Mouse (Mus musculus) forebrain, embryonic 10.5 days (tissue): ENCODE results near the gene Ppfibp1. TPM values are rescaled to one million over a fixed set of nuclear protein-coding genes. Genes with fewer than 3 reads are reported as not detected.

ENCODE experiments used
- DNase-seq: peaks from one replicate; pipeline ENCODE4 v3.0.0-alpha.2; 2017; ENCODE audit warnings: low spot score; ENCODE audit errors: extremely low spot score
- H3K27ac ChIP-seq: fragments of 300-500 bp; sonication (generic); 2 replicates; pipeline ENCODE4 v1.5.1; 2016; ENCODE audit warnings: mild to moderate bottlenecking
- H3K27me3 ChIP-seq: fragments of 300-500 bp; sonication (generic); 2 replicates; pipeline ENCODE4 v1.6.1; 2016; ENCODE audit warnings: mild to moderate bottlenecking; ENCODE audit not compliant: poor library complexity, severe bottlenecking
- H3K36me3 ChIP-seq: fragments of 300-500 bp; sonication (generic); replicated peaks from 2 replicates; pipeline ENCODE4 v1.6.1; 2016; ENCODE audit warnings: mild to moderate bottlenecking, moderate library complexity
- H3K4me1 ChIP-seq: fragments of 300-500 bp; sonication (generic); 2 replicates; pipeline ENCODE4 v1.6.1; 2016
- H3K4me3 ChIP-seq: fragments of 300-500 bp; sonication (generic); 2 replicates; pipeline ENCODE4 v1.5.1; 2016; ENCODE audit warnings: mild to moderate bottlenecking, moderate library complexity
- H3K9me3 ChIP-seq: fragments of 300-500 bp; sonication (generic); 2 replicates; pipeline ENCODE4 v1.6.1; 2016; ENCODE audit warnings: mild to moderate bottlenecking, moderate library complexity
- WGBS: fragments of 180-500 bp; shearing (Covaris S2); methylation state at CpG from one replicate; pipeline ENCODE4 v1.1.7; 2016; 5-methylcytosine and 5-hydroxymethylcytosine counted together
- polyA plus RNA-seq: library from polyadenylated mRNA; unstranded; fragments of >200 nt; fragmentation: Nextera tagmentation; extraction: Ambion mirVana; gene quantifications from 2 replicates; pipeline ENCODE4 v1.2.1, GENCODE M21; 2016

Gene Ppfibp1
- polyA plus RNA-seq, 1 experiment from 2014 or later: 30.0 TPM

DNA sequence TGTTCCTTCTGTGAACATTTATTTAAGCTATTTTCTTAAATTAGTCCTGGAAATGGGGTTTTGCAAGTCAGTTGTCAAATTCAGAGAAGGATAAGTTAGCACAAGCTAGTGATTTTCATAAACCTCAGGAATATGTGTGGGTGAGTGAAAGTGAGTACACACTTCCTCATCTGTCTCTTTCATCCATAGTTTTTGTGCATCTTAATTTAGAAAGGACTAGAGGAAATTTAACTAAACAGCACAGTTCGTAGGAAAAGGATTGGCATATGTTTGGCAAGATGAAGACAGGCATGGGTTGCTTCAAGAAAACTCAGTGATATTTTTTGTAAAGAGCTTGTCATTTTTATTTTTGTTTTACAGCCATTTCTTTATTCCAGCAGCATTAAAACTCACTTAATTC, 68.7 kb downstream of the Ppfibp1 start:
- DNase-seq: no peak
- Histone ChIP-seq H3K9me3 (no peaks in the 10 kb centered on the region), H3K36me3 (no peaks in the 10 kb centered on the region), H3K4me1 (peaks cover 20% of the 10 kb centered on the region), H3K27ac (no peak overlapping the region), H3K4me3 (no peak overlapping the region), H3K27me3 (no peaks in the 10 kb centered on the region)
- WGBS: 76% methylated on average over 1 of the region's 1 CpGs

DNA sequence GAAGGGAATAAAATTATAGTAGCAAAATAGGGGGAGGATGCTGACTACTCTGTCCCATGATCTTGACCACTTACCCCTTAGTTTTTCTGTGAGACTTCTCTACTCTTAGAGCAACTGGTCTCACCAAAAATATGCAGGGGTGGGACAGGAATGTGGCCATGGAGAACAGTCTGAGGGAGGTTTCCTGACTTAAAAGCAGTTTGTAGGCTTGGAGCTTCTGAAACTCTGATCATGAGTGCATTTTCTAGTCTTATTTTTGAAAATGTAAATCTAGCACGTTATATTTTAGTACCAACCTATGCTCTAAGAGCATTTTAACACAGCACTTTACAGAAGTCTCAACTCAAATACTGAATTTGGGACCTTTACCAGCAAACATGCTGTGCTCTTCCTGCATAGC, 70.4 kb downstream of the Ppfibp1 start:
- 70% methylated on average over 1 of the region's 1 CpGs for WGBS
- no peak for DNase-seq
- Histone ChIP-seq H3K27me3 (no peaks in the 10 kb centered on the region), H3K4me3 (no peak overlapping the region), H3K36me3 (no peaks in the 10 kb centered on the region), H3K4me1 (peaks cover 20% of the 10 kb centered on the region), H3K9me3 (no peaks in the 10 kb centered on the region), H3K27ac (no peak overlapping the region)

DNA sequence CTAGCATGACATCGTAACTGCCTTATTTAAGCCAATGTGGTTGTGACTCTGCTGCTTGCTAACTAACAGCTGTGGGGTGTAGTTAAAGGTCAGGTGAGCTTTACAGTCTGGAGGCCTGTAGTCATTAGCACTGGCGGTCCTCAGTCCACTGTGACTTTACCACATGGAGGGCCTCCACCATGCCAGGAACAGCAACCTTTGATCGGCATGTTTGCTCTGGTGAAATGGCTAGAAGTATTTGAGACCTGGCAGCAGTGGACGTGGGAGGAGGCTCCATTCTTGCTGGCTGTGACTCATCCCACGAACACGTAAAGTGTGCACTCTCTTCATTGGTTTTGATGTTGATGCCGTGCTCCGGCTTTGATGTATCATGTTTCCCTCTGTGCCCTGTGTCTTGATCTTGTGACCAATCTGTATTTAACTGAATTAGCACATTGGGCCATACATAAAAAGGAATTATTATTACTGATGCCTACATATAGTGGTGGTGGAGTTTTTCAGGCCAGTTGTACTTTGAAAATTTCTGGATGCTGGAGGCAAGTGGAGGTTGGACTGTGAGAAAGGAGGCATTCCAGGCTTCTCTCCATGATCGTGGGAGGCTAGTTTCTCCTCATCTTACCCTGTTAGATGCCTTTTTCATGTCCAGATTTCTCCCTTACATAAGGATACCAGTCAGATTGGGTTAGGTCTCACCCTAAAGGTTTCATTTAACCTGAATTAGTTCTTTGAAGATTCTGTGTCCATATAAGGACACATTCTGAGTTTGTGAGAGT, 71.8 kb downstream of the Ppfibp1 start:
- H3K4me1 ChIP-seq: peaks cover 17% of the 10 kb centered on the region
- no peaks in the 10 kb centered on the region for H3K9me3 ChIP-seq
- H3K27me3 ChIP-seq: no peaks in the 10 kb centered on the region
- H3K4me3 ChIP-seq: no peak overlapping the region
- no peaks in the 10 kb centered on the region for H3K36me3 ChIP-seq
- WGBS: 91% methylated on average over 9 of the region's 9 CpGs
- DNase-seq: no peak
- H3K27ac ChIP-seq: no peak overlapping the region

DNA sequence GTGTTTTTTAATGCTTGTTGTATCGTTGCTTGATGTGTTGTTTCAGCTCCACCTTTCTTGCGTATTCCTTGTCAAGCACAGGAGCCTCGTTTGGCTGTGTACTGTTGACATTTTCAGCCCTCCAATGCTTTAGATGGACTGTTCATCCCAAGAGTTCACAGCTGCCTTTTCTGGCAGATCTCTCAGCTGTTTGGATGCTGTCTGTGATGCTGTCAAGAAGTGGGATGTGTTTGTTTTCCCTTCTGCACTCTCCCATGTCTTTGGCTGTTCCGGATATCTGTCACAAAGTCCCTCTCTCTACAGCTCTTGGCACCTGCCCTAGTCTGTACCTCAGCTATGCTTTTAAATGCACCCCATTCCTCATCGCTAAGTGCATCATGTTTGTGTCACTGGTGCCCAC, 72.7 kb downstream of the Ppfibp1 start:
- no peak for DNase-seq
- no peak overlapping the region for H3K4me3 ChIP-seq
- H3K4me1 ChIP-seq: peaks cover 8% of the 10 kb centered on the region
- H3K27ac ChIP-seq: no peak overlapping the region
- no peaks in the 10 kb centered on the region for H3K36me3 ChIP-seq
- H3K9me3 ChIP-seq: no peaks in the 10 kb centered on the region
- WGBS: 90% methylated on average over 5 of the region's 5 CpGs
- H3K27me3 ChIP-seq: no peaks in the 10 kb centered on the region

DNA sequence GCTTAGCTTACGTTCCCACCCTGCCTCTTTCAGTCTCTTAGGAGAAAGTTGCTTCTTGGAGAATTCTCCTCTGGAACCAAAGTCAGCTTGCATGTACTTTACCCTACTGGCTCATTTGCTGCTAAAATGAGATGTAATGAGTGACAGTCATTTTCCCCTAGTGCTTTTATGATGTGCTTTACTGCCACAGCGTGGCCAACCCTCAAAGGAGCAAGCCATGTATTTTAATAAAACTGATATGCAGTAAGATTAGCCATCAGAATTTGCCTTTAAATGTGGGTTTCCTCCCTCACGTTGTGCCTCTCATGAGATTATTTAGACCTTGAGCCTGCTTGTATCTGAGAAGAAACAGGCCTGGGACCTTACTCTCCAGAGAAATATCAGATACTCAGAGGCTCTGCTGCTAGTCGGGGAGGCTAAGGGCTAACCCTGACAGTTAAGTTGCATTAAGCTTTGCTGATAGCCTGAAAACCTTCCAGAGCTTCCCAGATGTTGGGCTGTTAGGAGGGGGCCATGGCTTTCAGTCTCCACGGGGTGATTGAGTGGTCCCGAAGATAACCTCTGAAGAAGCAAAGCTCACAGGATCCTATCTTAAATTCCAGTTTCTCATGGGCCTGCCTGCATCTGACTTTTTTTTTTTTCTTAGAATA, 73.7 kb downstream of the Ppfibp1 start:
- no peaks in the 10 kb centered on the region for H3K9me3 ChIP-seq
- no peaks in the 10 kb centered on the region for H3K4me1 ChIP-seq
- no peaks in the 10 kb centered on the region for H3K36me3 ChIP-seq
- H3K27ac ChIP-seq: no peak overlapping the region
- WGBS: 81% methylated on average over 6 of the region's 6 CpGs
- no peak overlapping the region for H3K4me3 ChIP-seq
- DNase-seq: no peak
- no peaks in the 10 kb centered on the region for H3K27me3 ChIP-seq

DNA sequence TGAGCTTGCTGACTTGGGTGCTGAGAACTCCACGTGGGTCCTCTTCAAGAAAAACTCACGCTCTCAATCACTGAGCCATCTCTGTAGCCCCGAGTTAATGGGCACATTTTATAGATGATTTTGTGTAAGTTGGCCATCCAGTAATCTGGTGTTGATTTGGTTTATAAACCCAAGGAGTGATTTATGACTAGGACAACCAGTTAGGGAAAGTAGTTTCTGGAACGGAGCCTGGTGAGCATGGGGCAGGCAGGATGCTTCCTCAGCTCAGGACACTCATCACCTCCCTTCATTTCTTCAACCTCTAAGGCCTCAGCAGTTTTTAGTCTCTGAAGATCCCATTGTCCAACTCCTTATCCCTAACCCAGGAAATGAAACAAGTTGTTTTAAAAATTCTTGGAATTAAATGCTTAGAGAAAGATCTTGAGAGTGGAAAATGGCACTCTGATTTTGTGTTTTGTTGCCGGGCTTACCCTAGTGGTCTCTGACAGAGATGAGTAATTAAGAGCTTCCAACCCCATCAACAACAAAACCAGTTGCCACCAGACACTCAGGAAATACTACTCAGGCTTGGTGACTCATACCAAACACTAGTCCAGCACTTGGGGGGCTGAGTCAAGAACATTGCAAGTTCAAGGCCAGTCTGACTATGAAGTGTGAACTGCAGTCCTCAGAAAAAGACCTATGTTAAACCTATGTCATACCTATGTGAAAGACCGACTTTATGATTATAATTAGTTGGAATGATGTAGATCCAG, 75.3 kb downstream of the Ppfibp1 start:
- WGBS: 93% methylated on average over 6 of the region's 6 CpGs
- H3K36me3 ChIP-seq: no peaks in the 10 kb centered on the region
- no peaks in the 10 kb centered on the region; the same call in 1 of the 2 replicates for H3K4me1 ChIP-seq
- no peaks in the 10 kb centered on the region for H3K27me3 ChIP-seq
- no peak for DNase-seq
- no peaks in the 10 kb centered on the region for H3K9me3 ChIP-seq
- no peak overlapping the region for H3K4me3 ChIP-seq
- no peak overlapping the region for H3K27ac ChIP-seq

DNA sequence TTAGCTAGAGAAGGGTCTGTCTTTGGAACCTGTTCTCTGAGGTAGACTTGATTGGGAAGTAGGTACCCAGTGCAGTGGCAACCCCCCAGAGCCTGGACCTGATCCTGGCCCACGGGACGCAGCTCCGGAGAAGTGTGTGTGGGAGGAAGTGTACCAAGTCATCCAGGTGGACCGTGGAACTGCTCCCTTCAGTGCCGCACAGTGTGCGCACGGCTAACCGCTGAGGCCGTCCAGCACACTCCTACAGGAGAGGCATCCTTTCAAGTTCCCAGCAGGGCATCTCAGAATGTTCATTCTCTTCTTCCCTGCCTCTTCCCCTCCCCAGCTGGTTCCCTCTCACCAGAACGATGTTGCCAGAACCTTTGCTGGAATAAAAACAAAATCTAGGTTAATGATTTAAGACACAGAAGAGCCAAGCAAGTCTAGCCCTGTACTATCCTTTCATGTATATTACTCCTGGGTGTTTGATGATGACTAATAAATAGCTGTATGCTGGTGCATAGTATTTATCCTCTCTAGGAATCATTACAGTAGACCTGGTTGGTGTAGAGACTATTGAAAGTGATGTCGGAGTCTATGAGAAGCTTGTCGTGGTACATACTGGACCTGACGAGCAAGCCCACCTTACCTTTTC, 77.0 kb downstream of the Ppfibp1 start:
- Histone ChIP-seq H3K36me3 (no peaks in the 10 kb centered on the region), H3K4me1 (no peaks in the 10 kb centered on the region; the same call in 1 of the 2 replicates), H3K27me3 (no peaks in the 10 kb centered on the region), H3K27ac (no peak overlapping the region), H3K9me3 (no peaks in the 10 kb centered on the region), H3K4me3 (no peak overlapping the region)
- no peak for DNase-seq
- 86% methylated on average over 13 of the region's 13 CpGs for WGBS

DNA sequence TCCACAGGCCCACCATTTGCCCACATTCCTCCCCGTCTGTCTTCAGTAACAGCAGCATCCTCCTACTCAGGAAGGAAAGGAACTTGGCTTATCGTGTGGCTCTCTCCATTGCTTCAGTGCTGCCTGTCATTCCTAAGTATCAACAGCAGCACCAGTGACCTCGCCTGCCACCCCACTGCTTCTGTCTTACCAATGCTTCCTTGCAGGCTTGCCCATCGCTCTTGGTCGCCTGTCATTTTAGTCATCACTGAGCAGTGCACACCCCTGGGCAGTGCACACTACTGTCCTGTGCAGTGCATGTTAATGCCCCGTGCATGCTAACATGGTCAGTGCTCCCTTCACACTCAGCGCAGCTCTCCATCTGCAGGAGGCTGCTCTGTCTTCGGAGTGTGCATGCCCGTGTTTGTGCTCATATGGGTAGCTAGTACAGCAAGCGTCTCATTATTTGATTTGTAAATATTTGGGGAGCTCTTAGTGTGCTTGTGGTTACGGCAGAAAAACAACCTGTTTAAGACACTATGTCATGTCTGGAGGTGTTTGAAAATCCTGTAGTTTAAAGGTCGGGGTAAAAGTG, 78.2 kb downstream of the Ppfibp1 start:
- WGBS: 81% methylated on average over 12 of the region's 12 CpGs

DNA sequence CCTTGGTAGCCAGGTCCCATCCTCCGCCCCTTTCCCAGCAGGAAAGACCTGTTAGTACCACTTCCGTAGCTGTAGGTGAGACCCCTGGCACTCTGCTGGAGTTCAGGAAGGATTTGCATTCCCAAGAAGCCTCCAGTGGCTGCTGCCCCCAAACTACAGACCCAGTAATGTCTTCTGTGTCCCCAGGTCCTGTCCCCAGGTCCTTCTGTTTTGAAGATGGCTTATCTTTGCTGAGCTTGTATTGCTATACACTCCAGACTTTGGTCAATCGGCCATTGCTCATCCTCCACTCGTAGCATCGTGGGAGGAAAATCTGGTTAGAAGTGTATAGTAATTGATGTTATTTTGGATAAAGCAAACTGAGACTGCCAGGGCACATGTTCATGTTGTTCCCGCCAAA, 79.5 kb downstream of the Ppfibp1 start:
- 74% methylated on average over 6 of the region's 6 CpGs for WGBS
- H3K27ac ChIP-seq: no peak overlapping the region
- H3K36me3 ChIP-seq: no peaks in the 10 kb centered on the region
- H3K4me1 ChIP-seq: peaks cover 14% of the 10 kb centered on the region
- no peaks in the 10 kb centered on the region for H3K9me3 ChIP-seq
- no peaks in the 10 kb centered on the region for H3K27me3 ChIP-seq
- no peak for DNase-seq
- no peak overlapping the region for H3K4me3 ChIP-seq

More for the DNA sequence above, 78.2 kb downstream of the Ppfibp1 start:
- Histone ChIP-seq H3K27me3 (no peaks in the 10 kb centered on the region), H3K27ac (no peak overlapping the region), H3K4me1 (peaks cover 2% of the 10 kb centered on the region), H3K4me3 (no peak overlapping the region), H3K36me3 (no peaks in the 10 kb centered on the region), H3K9me3 (no peaks in the 10 kb centered on the region)
- DNase-seq: no peak

DNA sequence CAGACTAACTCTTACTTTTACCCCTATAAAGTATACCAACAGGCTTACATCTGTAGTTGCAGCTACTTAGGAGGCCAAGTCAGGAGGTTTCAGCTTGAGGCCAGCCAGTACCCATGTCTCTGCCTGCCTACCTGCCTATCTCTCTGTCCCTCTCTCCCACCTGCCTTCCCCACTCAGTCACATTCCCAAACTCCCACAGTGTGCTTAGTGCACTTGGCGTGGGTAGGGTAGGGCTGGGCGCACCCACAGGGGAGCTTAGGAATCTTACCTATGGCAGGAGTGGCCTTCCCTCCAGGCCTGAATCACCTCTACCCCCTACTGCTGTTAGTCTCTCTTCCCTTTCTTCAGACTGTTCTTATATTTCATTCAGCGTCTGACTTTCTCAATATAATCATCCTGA, 82.5 kb downstream of the Ppfibp1 start:
- no peaks in the 10 kb centered on the region for H3K9me3 ChIP-seq
- no peak overlapping the region for H3K4me3 ChIP-seq
- no peaks in the 10 kb centered on the region for H3K27me3 ChIP-seq
- WGBS: 64% methylated on average over 3 of the region's 3 CpGs
- H3K4me1 ChIP-seq: peaks cover 26% of the 10 kb centered on the region
- DNase-seq: no peak
- H3K36me3 ChIP-seq: no peaks in the 10 kb centered on the region
- no peak overlapping the region for H3K27ac ChIP-seq

DNA sequence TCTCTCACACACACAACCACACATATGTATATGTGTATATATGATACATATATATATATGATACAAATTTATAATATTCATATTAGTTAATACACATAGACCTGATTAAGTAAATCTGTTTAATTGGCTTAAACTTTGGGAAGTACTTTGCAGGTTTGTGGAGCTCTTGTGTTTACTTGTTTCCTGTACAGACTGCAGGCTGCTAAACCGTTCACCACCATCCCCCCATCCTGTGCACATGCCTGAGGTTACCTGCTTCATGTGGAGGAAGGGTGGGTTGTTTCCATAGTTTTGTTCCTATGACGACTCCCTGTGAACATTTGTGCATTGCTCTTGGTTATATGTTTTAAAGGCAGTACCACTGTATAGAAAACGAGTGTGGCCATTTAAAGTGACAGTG, 83.1 kb downstream of the Ppfibp1 start:
- H3K27me3 ChIP-seq: no peaks in the 10 kb centered on the region
- DNase-seq: no peak
- no peaks in the 10 kb centered on the region for H3K9me3 ChIP-seq
- WGBS: 70% methylated on average over 3 of the region's 3 CpGs
- H3K27ac ChIP-seq: no peak overlapping the region
- no peak overlapping the region for H3K4me3 ChIP-seq
- H3K36me3 ChIP-seq: no peaks in the 10 kb centered on the region
- peaks cover 26% of the 10 kb centered on the region for H3K4me1 ChIP-seq

DNA sequence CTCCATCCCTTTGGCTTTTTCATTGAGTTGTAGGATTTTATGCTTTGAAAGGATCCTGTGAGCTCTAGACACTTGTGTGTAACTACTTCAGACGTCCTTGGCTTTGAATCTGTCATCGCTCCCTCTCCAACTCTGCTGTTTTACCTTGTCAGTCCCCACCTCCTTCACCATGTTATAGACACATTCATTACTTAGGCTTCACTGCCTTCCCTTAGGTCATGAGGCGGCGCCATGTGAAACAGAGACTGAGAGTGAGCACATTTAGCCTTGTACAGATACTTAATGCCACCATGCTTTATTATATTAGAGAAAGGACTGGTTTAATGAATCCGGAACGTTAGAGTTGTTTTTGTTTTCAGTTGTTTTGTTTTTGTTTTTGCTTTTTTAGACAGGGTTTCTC, 83.7 kb downstream of the Ppfibp1 start:
- Histone ChIP-seq H3K9me3 (no peaks in the 10 kb centered on the region), H3K27ac (0 out of 2 replicates have a peak overlapping the region, but pooled peaks have one; percentile 31), H3K4me1 (peaks cover 26% of the 10 kb centered on the region), H3K27me3 (no peaks in the 10 kb centered on the region), H3K36me3 (no peaks in the 10 kb centered on the region), H3K4me3 (no peak overlapping the region)
- DNase-seq: no peak
- WGBS: 52% methylated on average over 6 of the region's 6 CpGs
